Mouse (Mus musculus) lung, postnatal 0 days (tissue): Measurements from ENCODE around the gene Abca7.

Experiments used
- CTCF ChIP-seq: IDR thresholded peaks from 2 replicates; pipeline ENCODE4 v1.5.1; 2016; ENCODE audit warnings: antibody characterized with exemption, mild to moderate bottlenecking
- EP300 ChIP-seq: IDR thresholded peaks from 2 replicates; pipeline ENCODE4 v1.6.1; 2016; ENCODE audit warnings: antibody characterized with exemption, mild to moderate bottlenecking, control low read depth

DNA sequence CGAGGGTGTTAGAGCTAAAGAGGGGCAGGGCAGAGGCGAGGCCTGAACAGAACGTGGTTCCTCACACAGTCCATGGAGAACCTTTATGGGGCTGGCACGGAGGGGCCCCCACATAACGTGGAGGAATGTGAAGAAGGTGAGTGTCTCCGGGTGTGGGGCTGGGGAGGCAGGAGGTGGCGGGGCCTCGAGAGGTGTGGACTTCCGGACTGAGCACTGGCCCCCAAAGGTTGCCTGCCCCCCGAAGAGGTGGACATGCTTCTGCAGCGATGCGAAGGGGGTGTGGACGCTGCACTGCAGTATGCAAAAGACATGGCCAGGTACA is 25.0 kb downstream of the Abca7 start:
- TF ChIP-seq EP300 (no peak), CTCF (no peak)
